29 mouse cellular contexts compared by ENCODE assay signal in the genomic region with DNA sequence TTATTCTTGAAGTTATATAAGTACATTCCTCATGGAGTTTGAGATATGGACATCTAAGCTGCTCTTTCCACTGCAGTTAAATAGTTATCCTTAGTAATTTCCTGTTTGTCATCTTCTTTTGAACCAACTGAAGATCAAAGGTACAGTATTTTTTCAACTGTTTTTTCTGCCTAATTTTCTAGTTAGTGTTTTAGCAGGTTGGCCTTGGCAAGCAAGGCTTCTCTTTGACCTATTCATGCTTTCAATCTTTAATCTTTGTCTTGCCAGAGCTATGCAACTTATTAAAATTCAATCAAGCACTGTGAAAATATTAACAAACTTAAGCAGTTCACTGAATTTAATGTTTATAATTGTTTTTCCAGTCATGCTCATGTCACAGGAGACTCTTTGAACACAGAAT. TPM values are rescaled to one million over a fixed set of nuclear protein-coding genes. Genes with fewer than 3 reads are reported as not detected.
"Had no signal": no experiment of that assay in that cellular context is flagged by ENCODE, and none has a peak within 500 bp of the region (broad histone marks: within the 10 kb centered on the region; RNA-seq: fewer than 3 reads in every experiment).

No protein-coding gene starts in this region.

- H3K4me2 ChIP-seq: heart, embryonic 12.5 days; hindbrain, embryonic 12.5 days; hindbrain, embryonic 14.5 days; intestine, embryonic 15.5 days; limb, embryonic 12.5 days; liver, embryonic 11.5 days; liver, embryonic 13.5 days; liver, embryonic 15.5 days had no signal

- H3K36me3 ChIP-seq: heart, embryonic 10.5 days; heart, embryonic 12.5 days; hindbrain, embryonic 10.5 days; hindbrain, embryonic 12.5 days; intestine, embryonic 15.5 days; limb, embryonic 10.5 days; limb, embryonic 12.5 days; liver, embryonic 13.5 days; liver, embryonic 15.5 days had no signal

- H3K9me3 ChIP-seq: heart, embryonic 10.5 days; heart, embryonic 12.5 days; hindbrain, embryonic 10.5 days; hindbrain, embryonic 12.5 days; intestine, embryonic 15.5 days; limb, embryonic 10.5 days; limb, embryonic 12.5 days; liver, embryonic 13.5 days; liver, embryonic 15.5 days had no signal

- H3K27me3 ChIP-seq: heart, embryonic 12.5 days; hindbrain, embryonic 12.5 days; intestine, embryonic 15.5 days; limb, embryonic 12.5 days; liver, embryonic 13.5 days; liver, embryonic 15.5 days had no signal

- H3K4me3 ChIP-seq: gastrocnemius, adult 2 months; heart, embryonic 10.5 days; heart, embryonic 12.5 days; hindbrain, embryonic 10.5 days; hindbrain, embryonic 12.5 days; intestine, embryonic 15.5 days; layer of hippocampus, adult 2 months; left cerebral cortex, adult 2 months; limb, embryonic 10.5 days; limb, embryonic 12.5 days; liver, embryonic 13.5 days; liver, embryonic 15.5 days had no signal

- H3K27ac ChIP-seq: gastrocnemius, adult 2 months; heart, embryonic 10.5 days; hindbrain, embryonic 10.5 days; hindbrain, embryonic 12.5 days; hindbrain, embryonic 14.5 days; intestine, embryonic 15.5 days; layer of hippocampus, adult 2 months; left cerebral cortex, adult 2 months; limb, embryonic 10.5 days; limb, embryonic 12.5 days; liver, embryonic 13.5 days; liver, embryonic 15.5 days had no signal

- H3K9ac ChIP-seq: heart, embryonic 12.5 days; hindbrain, embryonic 12.5 days; hindbrain, embryonic 14.5 days; intestine, embryonic 15.5 days; limb, embryonic 12.5 days; liver, embryonic 13.5 days; liver, embryonic 15.5 days; liver, postnatal 0 days had no signal

- DNase-seq: gastrocnemius, adult 2 months; gastrocnemius, postnatal 10 days; gastrocnemius, postnatal 25 days; heart, adult 18-20 months; heart, postnatal 10 days; heart, postnatal 4 days; liver; liver, embryonic 13.5 days; liver, postnatal 0 days had no signal

- H3K4me1 ChIP-seq: heart, embryonic 10.5 days; heart, embryonic 12.5 days; hindbrain, embryonic 10.5 days; hindbrain, embryonic 12.5 days; intestine, embryonic 15.5 days; limb, embryonic 10.5 days; limb, embryonic 12.5 days; liver, embryonic 13.5 days; liver, embryonic 15.5 days had no signal

- ATAC-seq: forebrain, embryonic 16.5 days; hindbrain, embryonic 16.5 days; inflammation-experienced regulatory T-cells, adult 6 months; intestine, embryonic 15.5 days; intestine, postnatal 0 days; liver, postnatal 0 days had no signal

RNA-seq across cellular contexts. Expression of a gene that starts 14.0 kb away (rescaled TPM):
- polyA plus RNA-seq: forebrain, embryonic 16.5 days; frontal cortex, adult 2 months; heart, embryonic 10.5 days; heart, embryonic 12.5 days; heart, embryonic 14.5 days; heart, embryonic 16.5 days; hindbrain, embryonic 10.5 days; hindbrain, embryonic 12.5 days; hindbrain, embryonic 14.5 days; hindbrain, embryonic 16.5 days; inflammation-experienced regulatory T-cells, adult 6 months; intestine, embryonic 15.5 days; intestine, postnatal 0 days; limb, embryonic 10.5 days; limb, embryonic 12.5 days; limb, embryonic 14.5 days; liver, embryonic 11.5 days; liver, embryonic 13.5 days; liver, embryonic 15.5 days; liver, postnatal 0 days had no signal
